Mouse (Mus musculus) spleen, postnatal 36 days (tissue): ENCODE measurements around the gene Ankrd52.

Experiments used
- DNase-seq, 2 experiments: peaks; one replicate each; pipeline ENCODE4 v3.0.0; 2022; ENCODE audit warnings: low spot score in 2 of 2, mixed read lengths in 1 of 2

Gene Ankrd52

GRCm38 (mm10) chr10:128438675-128439279, 61.9 kb downstream of the Ankrd52 start:
- peak; percentile 89 for DNase-seq

DNA sequence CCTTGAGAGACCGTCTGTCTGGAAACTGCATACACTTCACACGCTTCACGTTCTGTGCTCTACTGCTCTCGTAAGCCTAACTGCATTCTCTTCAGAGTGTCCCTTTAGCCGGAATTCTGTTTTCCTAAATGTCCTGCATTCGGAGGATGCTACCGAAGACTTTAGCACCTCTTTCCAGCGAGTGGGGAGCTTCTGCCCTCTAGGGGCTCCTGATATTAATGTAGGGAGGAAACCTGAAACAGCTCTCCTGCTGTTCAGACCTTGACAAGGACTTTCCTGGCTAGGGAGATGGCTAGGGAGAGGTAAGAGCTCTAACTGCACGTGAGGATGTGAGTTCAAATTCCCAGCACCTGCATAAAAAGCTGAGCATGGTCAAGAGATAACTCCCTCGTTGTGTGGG, 63.5 kb downstream of the Ankrd52 start:
- DNase-seq = peak; percentile 37 to 45

GRCm38 (mm10) chr10:128441324-128442119, 64.6 kb downstream of the Ankrd52 start:
- DNase-seq = no peak

GRCm38 (mm10) chr10:128442718-128443117, 65.8 kb downstream of the Ankrd52 start:
- DNase-seq = no peak

GRCm38 (mm10) chr10:128444354-128444753, 67.4 kb downstream of the Ankrd52 start:
- DNase-seq = no peak

GRCm38 (mm10) chr10:128445407-128445806, 68.5 kb downstream of the Ankrd52 start:
- no peak for DNase-seq

DNA sequence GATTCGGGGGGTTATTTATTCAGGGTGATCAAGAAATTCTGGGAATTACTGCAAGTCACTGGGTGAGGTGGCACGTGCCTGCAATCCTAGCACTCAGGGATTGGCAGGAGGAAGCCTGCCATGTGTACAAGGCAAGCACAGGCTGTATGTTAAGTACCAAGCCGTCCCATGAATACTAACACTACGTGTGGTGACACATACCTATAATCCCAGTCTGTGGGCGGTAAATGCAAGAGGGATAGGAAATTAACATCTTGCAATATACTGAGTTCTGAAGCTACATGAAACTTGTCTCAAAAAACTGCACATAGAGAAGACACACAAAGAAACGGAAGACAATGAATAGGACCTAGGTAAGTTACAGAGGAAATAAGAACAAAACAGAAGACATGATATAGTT, 74.1 kb downstream of the Ankrd52 start:
- no peak for DNase-seq

DNA sequence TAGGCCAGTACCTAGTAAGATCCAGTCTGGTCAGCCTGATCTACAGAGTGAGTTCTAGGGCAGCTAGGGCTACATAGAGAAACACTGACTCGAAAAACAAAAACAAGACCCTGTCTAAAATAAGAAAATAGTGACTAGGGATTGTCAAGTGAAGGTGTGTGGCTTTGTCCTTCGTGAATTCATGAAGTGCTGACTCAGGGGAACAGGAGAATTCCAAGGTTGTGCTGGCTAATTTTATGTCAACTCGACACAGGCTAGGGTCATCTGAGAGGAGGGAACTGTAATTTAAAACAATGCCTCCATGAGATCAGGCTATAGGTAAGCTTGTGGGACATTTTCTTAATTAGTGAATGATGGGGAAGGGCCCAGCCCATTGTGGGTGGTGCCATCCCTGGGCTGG, 77.6 kb downstream of the Ankrd52 start:
- no peak for DNase-seq

GRCm38 (mm10) chr10:128455280-128455679, 78.4 kb downstream of the Ankrd52 start:
- DNase-seq = peak; percentile 62 to 81

DNA sequence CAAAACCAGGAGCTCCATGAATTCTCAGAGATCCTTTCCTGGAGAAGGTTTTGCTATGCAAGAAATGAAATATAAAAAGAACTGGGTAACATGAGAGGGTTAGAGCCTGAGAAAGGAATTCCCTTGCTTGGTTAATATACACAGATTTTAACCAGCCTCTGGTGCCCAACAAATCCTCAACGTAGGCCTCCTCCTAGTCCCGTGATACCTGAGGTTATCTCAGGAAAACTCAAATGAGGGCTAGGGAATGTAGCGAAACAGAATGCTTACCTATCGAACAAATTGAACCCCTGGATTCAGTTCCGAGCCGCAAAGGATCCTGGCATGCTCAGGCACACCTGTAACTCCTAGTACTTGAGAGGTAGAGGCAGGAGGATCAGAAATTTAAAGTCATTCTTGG, 80.8 kb downstream of the Ankrd52 start:
- no peak for DNase-seq
